Mouse (Mus musculus): Measurements from ENCODE around the gene Lrrc28. TPM values are rescaled to one million over a fixed set of nuclear protein-coding genes. Genes with fewer than 3 reads are reported as not detected.

Lrrc28 gene
- total and polyA plus RNA-seq, 3 experiments: 9.7 to 16.0 TPM; not detected in 1

- no peak overlapping the region for H3K4me3 ChIP-seq (ENCODE audit: control insufficient read depth in 1 of 2, insufficient read depth in 1 of 2, low read depth in 2 of 2, low read length in 2 of 2)
- peaks cover 2 to 3% of the 10 kb centered on the region in 2 experiments; a peak in 3 of 4 replicates for H3K4me1 ChIP-seq (ENCODE audit: control insufficient read depth in 1 of 2, insufficient read depth in 2 of 2, low read length in 2 of 2)
- no peak for TF ChIP-seq RCOR1 (IDR thresholded peaks at IDR 0.05; ENCODE audit: low read depth, low read length)
- TF ChIP-seq GATA1 (IDR thresholded peaks at IDR 0.05; ENCODE audit: low read depth, low read length): no peak
- TF ChIP-seq MXI1 (IDR thresholded peaks at IDR 0.05; ENCODE audit: low read depth, low read length): no peak
- TF ChIP-seq ZMIZ1 (IDR thresholded peaks at IDR 0.05; ENCODE audit: low read depth, low read length): no peak
- TF ChIP-seq POLR2AphosphoS5 (IDR thresholded peaks at IDR 0.05; ENCODE audit: borderline replicate concordance, low read depth, low read length): no peak
- TF ChIP-seq NRF1 (IDR thresholded peaks at IDR 0.05; ENCODE audit: insufficient read depth, low read depth, low read length, poor library complexity, severe bottlenecking): no peak
- no peak for TF ChIP-seq JUND (IDR thresholded peaks at IDR 0.05; ENCODE audit: low read depth, low read length)
- no peak for TF ChIP-seq RAD21 (IDR thresholded peaks at IDR 0.05; ENCODE audit: low read depth, low read length)
- no peak for TF ChIP-seq UBTF (IDR thresholded peaks at IDR 0.05; ENCODE audit: borderline replicate concordance, insufficient read depth, low read depth, low read length)
- TF ChIP-seq POLR2AphosphoS2 (IDR thresholded peaks at IDR 0.05; ENCODE audit: low read length): no peak
- TF ChIP-seq USF1 (IDR thresholded peaks at IDR 0.05; ENCODE audit: low read depth, low read length): no peak
- no peak for TF ChIP-seq ZNF384 (IDR thresholded peaks at IDR 0.05; ENCODE audit: low read depth, low read length)
- TF ChIP-seq ELF1 (IDR thresholded peaks at IDR 0.05; ENCODE audit: low read depth, low read length): no peak
- no peak for TF ChIP-seq MYC (IDR thresholded peaks at IDR 0.05; ENCODE audit: low read depth, low read length)
- no peak for TF ChIP-seq GABPA (IDR thresholded peaks at IDR 0.05; ENCODE audit: low read depth, low read length)
- TF ChIP-seq MAX (IDR thresholded peaks at IDR 0.05; ENCODE audit: low read length): no peak
- no peak for TF ChIP-seq MAZ (IDR thresholded peaks at IDR 0.05; ENCODE audit: low read depth, low read length)
- TF ChIP-seq EP300 (IDR thresholded peaks at IDR 0.05; ENCODE audit: low read depth in 1 of 2, low read length in 2 of 2): no peak
Observed at GRCm38 (mm10) chr7:67544586-67544985, 100.5 kb downstream of the Lrrc28 start.

DNA sequence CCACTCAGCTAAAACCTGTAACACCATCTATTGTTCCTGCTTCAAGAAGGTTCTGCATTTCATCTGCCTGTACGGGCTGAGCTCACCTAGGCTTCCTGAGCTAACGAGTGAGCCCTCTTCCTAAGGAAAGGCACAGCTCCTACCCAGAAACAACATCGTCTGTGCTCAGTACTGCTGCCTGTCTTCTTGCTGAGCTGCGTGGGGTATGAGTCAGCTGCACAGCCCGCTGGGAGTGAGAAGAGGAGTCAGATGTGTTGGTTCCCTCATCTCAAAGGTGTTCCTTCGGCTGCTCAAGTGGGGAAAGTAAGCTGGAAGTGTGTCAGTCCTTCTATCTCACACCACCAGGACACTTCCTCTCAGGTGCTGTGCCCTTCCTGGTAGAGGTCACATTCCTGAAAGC, 101.4 kb downstream of the Lrrc28 start:
- TF ChIP-seq POLR2AphosphoS5 (IDR thresholded peaks at IDR 0.05; ENCODE audit: borderline replicate concordance, low read depth, low read length): no peak
- no peak for TF ChIP-seq TAL1 (IDR thresholded peaks at IDR 0.05; ENCODE audit: low read length)
- TF ChIP-seq NRF1 (IDR thresholded peaks at IDR 0.05; ENCODE audit: insufficient read depth, low read depth, low read length, poor library complexity, severe bottlenecking): no peak
- TF ChIP-seq POLR2AphosphoS2 (IDR thresholded peaks at IDR 0.05; ENCODE audit: low read length): no peak
- TF ChIP-seq JUND (IDR thresholded peaks at IDR 0.05; ENCODE audit: low read depth, low read length): no peak
- TF ChIP-seq MAFK (IDR thresholded peaks at IDR 0.05; ENCODE audit: borderline replicate concordance, low read depth, low read length): no peak
- TF ChIP-seq RAD21 (IDR thresholded peaks at IDR 0.05; ENCODE audit: low read depth, low read length): no peak
- no peak for TF ChIP-seq ELF1 (IDR thresholded peaks at IDR 0.05; ENCODE audit: low read depth, low read length)
- no peak for DNase-seq (ENCODE audit: low read depth, low spot score)
- no peaks in the 10 kb centered on the region for H3K36me3 ChIP-seq (ENCODE audit: control insufficient read depth in 1 of 2, insufficient read depth in 2 of 2, low read length in 2 of 2)

More at GRCm38 (mm10) chr7:67544586-67544985, 100.5 kb downstream of the Lrrc28 start:
- H3K36me3 ChIP-seq (ENCODE audit: control insufficient read depth in 1 of 2, insufficient read depth in 2 of 2, low read length in 2 of 2): no peaks in the 10 kb centered on the region
- no peak for DNase-seq (ENCODE audit: low read depth, low spot score)
- H3K27ac ChIP-seq (ENCODE audit: control insufficient read depth, low read depth, low read length): no peak overlapping the region
- H3K9me3 ChIP-seq (replicated peaks; ENCODE audit: insufficient read depth, low read length): no peaks in the 10 kb centered on the region
- no peaks in the 10 kb centered on the region for H3K27me3 ChIP-seq (ENCODE audit: control insufficient read depth in 1 of 2, insufficient read depth in 2 of 2, low read length in 2 of 2)
- H3K9ac ChIP-seq (ENCODE audit: control insufficient read depth, low read depth, low read length, poor library complexity, severe bottlenecking): no peak overlapping the region
- no peaks in the 10 kb centered on the region for H3K79me2 ChIP-seq (ENCODE audit: control insufficient read depth, insufficient read depth, low read length, poor library complexity)

More for the DNA sequence above, 101.4 kb downstream of the Lrrc28 start:
- no peaks in the 10 kb centered on the region for H3K9me3 ChIP-seq (replicated peaks; ENCODE audit: insufficient read depth, low read length)
- H3K27ac ChIP-seq (ENCODE audit: control insufficient read depth, low read depth, low read length): no peak overlapping the region
- no peaks in the 10 kb centered on the region for H3K79me2 ChIP-seq (ENCODE audit: control insufficient read depth, insufficient read depth, low read length, poor library complexity)
- no peaks in the 10 kb centered on the region for H3K27me3 ChIP-seq (ENCODE audit: control insufficient read depth in 1 of 2, insufficient read depth in 2 of 2, low read length in 2 of 2)
- H3K4me3 ChIP-seq (ENCODE audit: control insufficient read depth in 1 of 2, insufficient read depth in 1 of 2, low read depth in 2 of 2, low read length in 2 of 2): no peak overlapping the region
- H3K9ac ChIP-seq (ENCODE audit: control insufficient read depth, low read depth, low read length, poor library complexity, severe bottlenecking): no peak overlapping the region
- H3K4me1 ChIP-seq (ENCODE audit: control insufficient read depth in 1 of 2, insufficient read depth in 2 of 2, low read length in 2 of 2): peaks cover 2 to 3% of the 10 kb centered on the region in 2 experiments; a peak in 3 of 4 replicates
